Mouse (Mus musculus) lung, postnatal 14 days (tissue): ENCODE results near the gene Add3.

Source experiments
- DNase-seq: peaks from one replicate; pipeline ENCODE4 v3.0.0; 2021

Gene Add3

GRCm38 (mm10) chr19:53130399-53131175 lies 9.7 kb upstream of the Add3 start:
- DNase-seq = no peak

DNA sequence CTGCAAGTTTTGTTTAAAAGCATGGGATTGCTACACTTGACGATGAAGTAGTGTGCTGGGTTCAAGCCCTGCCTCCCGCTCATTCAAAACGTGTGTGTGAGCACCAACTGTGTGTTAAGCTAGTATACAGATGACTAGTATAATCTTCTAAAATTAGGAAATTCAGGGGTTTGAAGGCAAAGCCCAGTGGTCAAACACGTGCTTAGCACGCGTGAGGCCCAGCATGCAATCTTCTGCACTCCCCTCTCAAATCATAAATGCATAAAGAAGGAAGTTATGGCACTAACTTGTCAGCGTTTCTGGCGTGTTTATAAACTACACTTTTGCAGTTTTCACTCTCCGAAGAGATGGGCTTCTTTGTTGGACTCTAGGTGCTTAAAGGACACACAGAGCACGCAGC lies 7.8 kb upstream of the Add3 start:
- no peak for DNase-seq

DNA sequence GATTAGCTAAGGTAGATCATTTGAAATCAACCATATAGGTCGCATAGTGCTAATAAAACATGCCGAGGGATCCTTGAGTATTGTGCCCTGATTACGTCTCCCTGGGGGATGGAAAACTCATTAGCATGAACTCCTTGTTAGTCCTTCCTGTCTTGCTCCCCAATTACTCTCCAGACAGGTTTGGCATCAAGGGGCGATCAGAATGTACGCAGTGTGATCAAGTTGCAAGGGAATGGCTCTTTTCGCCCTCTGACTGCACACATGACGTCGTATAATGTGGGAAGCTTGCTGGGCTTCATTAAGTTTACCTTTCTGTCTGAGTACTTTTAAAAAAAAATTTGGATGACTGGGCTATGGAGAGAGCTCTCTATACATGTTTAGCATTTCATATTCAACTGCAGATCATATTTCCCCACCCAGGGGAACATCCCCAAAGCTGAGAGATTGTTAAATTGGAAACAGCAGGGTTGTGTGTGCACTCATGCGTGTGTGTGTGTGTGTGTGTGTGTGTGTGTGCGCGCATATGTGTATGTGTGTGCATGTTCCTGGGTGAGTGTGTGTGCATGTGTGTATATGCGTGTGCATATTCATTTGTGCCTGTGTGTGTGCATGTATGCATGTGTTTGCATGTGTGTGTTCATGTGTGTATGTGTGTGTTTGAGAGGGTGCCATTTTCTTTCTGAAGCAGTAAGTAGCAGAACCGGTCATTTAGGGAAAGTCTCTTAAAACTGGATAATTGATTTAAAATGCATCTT lies 3.7 kb upstream of the Add3 start:
- DNase-seq = no peak

DNA sequence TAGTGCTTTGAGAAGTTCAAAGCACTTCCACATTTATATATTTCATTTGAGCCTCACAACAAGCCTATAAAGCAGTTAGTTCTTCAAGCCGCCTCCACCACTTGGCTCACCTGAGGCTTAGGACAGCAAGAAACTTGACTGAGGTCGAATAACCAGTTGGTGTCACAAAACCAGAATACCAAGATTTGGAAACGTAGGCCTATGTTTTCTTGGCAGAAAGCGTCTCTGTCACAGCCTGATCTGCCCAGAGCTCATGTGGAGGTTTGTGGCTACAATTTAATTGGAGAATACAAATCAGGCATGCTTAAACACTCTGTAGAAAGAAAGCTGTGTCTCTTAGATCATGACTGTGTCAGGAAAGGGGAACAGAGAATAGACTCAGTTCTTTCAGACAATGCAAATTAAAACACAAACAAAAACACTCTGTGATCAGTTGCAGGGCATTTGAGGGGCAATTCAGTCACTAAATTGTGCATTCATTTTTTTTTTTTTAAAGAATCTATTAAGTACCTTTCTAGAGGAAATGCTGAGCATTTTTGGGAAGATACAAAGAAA lies 3.0 kb upstream of the Add3 start:
- no peak for DNase-seq

GRCm38 (mm10) chr19:53140804-53141250 lies 584 bp downstream of the Add3 start:
- DNase-seq = no peak

GRCm38 (mm10) chr19:53141251-53142072 lies 1.2 kb downstream of the Add3 start:
- DNase-seq = peak; percentile 43

- DNase-seq = peak; percentile 100
These were observed 2.2 kb downstream of the Add3 start for GRCm38 (mm10) chr19:53142190-53143107.

DNA sequence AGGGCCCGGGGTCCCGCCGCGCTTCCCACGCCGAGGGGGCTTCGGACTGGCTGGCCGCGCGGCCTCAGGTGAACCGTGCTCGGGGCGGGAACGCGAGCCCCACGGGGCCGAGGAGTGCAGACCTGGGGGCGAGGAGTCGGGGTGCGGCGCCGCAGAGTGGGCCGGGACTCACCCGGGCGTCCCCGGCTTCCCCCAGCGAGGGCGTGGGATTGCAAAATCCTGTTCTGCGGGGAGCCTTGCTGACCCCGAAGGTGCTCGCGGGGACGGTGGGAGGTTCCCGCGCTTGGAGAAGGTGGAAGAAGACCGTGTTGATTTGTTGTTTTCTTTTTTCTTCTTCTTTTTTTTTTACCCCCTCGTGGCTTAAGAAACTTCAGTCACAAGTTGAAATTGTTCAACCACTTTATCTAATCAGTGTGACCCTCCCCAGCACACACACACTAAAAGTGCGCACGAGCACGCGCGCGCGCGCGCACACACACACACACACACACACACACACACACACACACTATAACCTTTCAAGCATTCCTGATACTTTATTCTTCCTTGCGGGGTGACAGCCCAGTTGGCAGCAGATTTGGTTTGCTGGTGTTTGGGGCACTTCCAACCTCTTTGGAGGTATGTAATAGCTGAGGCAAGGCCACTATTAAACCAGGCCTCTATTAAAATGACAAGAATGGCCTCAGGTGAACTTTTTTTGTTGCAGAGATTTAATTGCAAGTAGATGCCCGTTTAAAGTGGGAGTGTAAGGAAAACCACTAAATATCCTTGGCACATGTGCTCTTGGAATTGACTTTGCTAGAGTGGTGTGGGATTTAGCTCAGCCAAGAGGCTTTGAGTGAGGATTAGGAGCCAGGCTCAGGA lies 3.1 kb downstream of the Add3 start:
- DNase-seq = peak; percentile 33

DNA sequence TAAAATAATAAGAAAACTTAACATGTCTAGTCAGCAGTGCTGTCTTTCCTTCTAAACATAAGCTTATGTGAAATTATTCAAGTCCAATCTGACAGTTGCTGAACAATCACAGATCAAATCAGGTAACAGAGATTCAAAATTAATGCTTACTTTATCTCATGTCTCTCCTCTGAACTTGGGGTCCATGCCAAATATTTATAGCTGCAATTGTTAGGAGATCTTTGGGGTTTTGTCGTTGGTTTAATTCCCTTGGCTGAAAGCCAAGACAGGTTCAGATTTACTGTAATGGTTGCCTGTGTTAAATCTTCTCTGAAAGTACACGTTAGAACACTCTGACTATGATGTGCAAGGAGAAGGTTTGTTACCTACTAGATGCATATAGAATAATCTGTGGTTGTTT lies 4.8 kb downstream of the Add3 start:
- DNase-seq = no peak

- DNase-seq = no peak
These were observed 9.1 kb downstream of the Add3 start for GRCm38 (mm10) chr19:53149381-53149780.

DNA sequence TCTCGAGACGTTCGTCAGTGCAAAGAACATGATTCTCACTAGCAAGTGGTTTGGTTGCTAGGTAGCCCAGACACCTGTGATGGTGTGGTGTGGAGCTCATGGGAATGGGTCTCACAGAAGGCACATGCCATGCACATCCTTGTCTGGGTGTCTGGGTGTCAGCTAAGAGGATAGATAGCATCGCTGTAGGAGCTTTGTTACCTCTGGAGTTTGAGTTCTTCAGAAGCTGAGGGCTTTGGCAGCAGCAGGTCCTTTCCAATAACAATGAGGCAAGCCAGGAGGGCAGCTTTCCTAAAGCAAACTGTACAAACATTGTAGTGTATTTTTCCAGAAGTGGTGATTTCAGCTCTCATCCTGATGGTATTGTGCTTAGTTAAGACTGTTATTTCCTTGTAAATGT lies 12.2 kb downstream of the Add3 start:
- no peak for DNase-seq

GRCm38 (mm10) chr19:53153096-53153495 lies 12.9 kb downstream of the Add3 start:
- DNase-seq = no peak

DNA sequence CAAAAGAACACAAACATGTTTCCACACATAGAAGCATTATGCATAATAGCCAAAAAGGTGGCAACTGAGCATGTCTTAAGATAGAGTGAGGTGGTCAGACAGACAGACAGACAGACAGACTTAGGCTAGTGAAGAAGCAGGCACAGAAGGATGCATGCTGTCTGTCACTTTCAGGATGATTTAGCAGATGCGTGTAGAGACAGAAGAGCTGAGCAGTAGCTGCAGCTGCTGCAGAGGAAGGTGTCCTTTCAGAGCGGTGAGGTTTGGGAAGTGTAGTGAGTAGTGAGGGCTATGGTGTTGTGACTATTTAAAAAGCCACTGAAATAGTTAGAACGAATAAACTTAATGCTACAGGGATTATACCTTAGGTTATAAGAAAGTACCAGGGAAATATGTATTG lies 13.9 kb downstream of the Add3 start:
- DNase-seq = no peak

- no peak for DNase-seq
These were observed 16.1 kb downstream of the Add3 start for GRCm38 (mm10) chr19:53156361-53156760.

DNA sequence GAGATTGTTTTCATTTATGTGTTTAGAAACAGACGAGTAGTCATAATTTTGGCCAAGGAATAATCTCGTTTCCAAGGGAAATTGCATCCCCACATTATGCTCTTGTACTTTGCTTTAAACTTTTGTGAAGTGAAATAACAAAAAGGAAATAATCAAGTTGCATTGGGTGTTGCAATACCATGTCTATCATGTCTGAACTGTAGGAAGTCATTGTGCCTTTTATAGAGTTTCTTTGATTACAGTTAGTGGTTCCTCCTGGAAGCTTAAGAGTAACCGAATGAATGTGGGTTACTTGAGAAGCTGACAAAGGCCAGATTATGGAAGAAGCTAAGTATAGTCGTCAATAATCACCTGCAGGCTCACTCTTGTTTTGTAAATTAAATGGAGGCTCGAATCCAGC lies 16.9 kb downstream of the Add3 start:
- no peak for DNase-seq

GRCm38 (mm10) chr19:53159351-53159750 lies 19.1 kb downstream of the Add3 start:
- no peak for DNase-seq

DNA sequence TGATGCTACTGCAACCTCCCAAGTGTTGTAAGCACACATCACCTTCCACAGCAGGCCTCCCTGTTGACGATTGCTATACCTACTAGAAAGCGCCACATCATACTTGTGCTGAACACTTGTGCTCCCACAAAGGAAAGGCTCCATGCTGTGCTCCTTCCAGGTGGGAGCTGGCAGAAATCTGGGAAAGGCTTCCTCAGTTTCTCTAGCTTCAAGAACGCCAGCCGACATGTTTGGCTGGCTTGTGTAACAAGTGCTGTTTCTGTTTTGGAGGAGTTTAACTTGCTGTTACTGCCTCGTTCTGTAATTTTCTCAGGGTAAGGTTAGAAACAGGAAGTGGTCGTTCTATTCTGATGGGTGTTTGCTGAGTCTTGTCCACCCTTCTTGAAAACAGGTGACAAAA lies 22.7 kb downstream of the Add3 start:
- no peak for DNase-seq

- DNase-seq = no peak
These were observed 24.4 kb downstream of the Add3 start for GRCm38 (mm10) chr19:53164645-53165044.

- DNase-seq = no peak
These were observed 25.3 kb downstream of the Add3 start for GRCm38 (mm10) chr19:53165305-53166240.

GRCm38 (mm10) chr19:53166367-53166766 lies 26.1 kb downstream of the Add3 start:
- DNase-seq = no peak
